Mouse (Mus musculus) erythroblast, embryonic 14.5 days (primary cell): ENCODE results near the gene Cpne5. TPM values are rescaled to one million over a fixed set of nuclear protein-coding genes. Genes with fewer than 3 reads are reported as not detected.

Source experiments
- H3K27me3 ChIP-seq: 2 replicates; pipeline ENCODE4 v1.6.1; 2012; ENCODE audit warnings: inconsistent platforms; ENCODE audit not compliant: control insufficient read depth
- H3K36me3 ChIP-seq: 2 replicates; pipeline ENCODE4 v1.6.1; 2012; ENCODE audit warnings: mild to moderate bottlenecking, inconsistent platforms; ENCODE audit not compliant: control insufficient read depth
- H3K4me1 ChIP-seq: 2 replicates; pipeline ENCODE4 v1.6.1; 2012; ENCODE audit warnings: inconsistent platforms; ENCODE audit not compliant: control insufficient read depth
- H3K4me3 ChIP-seq: replicated peaks from 2 replicates; pipeline ENCODE3; 2012; ENCODE audit warnings: moderate library complexity, mild to moderate bottlenecking, inconsistent platforms
- H3K9me3 ChIP-seq: 2 replicates; pipeline ENCODE4 v1.6.1; 2012; ENCODE audit warnings: low read length, inconsistent platforms, mixed read lengths; ENCODE audit not compliant: control insufficient read depth
- GATA1 ChIP-seq: IDR thresholded peaks from 2 replicates; pipeline ENCODE4 v1.6.1; 2012; ENCODE audit warnings: low read length, inconsistent platforms, mixed read lengths
- TAL1 ChIP-seq: IDR thresholded peaks from 3 replicates; pipeline ENCODE4 v1.6.1; 2012; ENCODE audit warnings: low read length, inconsistent platforms, mixed read lengths
- polyA plus RNA-seq: library from polyadenylated mRNA; stranded (reverse); fragments of >175 nt; gene quantifications from 2 replicates; pipeline ENCODE4 v1.2.3, GENCODE M21; 2012

The Cpne5 gene
- polyA plus RNA-seq, 1 experiment: 0.03 TPM

- Histone ChIP-seq H3K9me3 (no peaks in the 10 kb centered on the region), H3K4me1 (no peaks in the 10 kb centered on the region), H3K36me3 (no peaks in the 10 kb centered on the region), H3K4me3 (no peak overlapping the region), H3K27me3 (peaks cover 5% of the 10 kb centered on the region)
- TF ChIP-seq GATA1 (no peak), TAL1 (no peak)
These were observed 19.9 kb downstream of the Cpne5 start for GRCm38 (mm10) chr17:29218017-29218416.

- no peak for TF ChIP-seq GATA1
- TF ChIP-seq TAL1: no peak
- H3K4me3 ChIP-seq: no peak overlapping the region
- H3K36me3 ChIP-seq: no peaks in the 10 kb centered on the region
- H3K27me3 ChIP-seq: peaks cover 5% of the 10 kb centered on the region
- H3K9me3 ChIP-seq: no peaks in the 10 kb centered on the region
- H3K4me1 ChIP-seq: no peaks in the 10 kb centered on the region
These were observed 21.9 kb downstream of the Cpne5 start for GRCm38 (mm10) chr17:29216078-29216477.

- Histone ChIP-seq H3K9me3 (no peaks in the 10 kb centered on the region), H3K4me1 (no peaks in the 10 kb centered on the region), H3K36me3 (no peaks in the 10 kb centered on the region), H3K27me3 (peaks cover 5% of the 10 kb centered on the region), H3K4me3 (no peak overlapping the region)
- TF ChIP-seq TAL1 (no peak), GATA1 (no peak)
These were observed 23.3 kb downstream of the Cpne5 start for GRCm38 (mm10) chr17:29214655-29215054.

- H3K4me1 ChIP-seq: no peaks in the 10 kb centered on the region
These were observed 23.8 kb downstream of the Cpne5 start for GRCm38 (mm10) chr17:29214193-29214456.

GRCm38 (mm10) chr17:29213381-29214192 is 24.4 kb downstream of the Cpne5 start:
- H3K4me3 ChIP-seq: no peak overlapping the region
- no peaks in the 10 kb centered on the region for H3K9me3 ChIP-seq
- H3K27me3 ChIP-seq: peaks cover 5% of the 10 kb centered on the region
- no peaks in the 10 kb centered on the region for H3K4me1 ChIP-seq
- no peaks in the 10 kb centered on the region for H3K36me3 ChIP-seq
- TF ChIP-seq TAL1: no peak
- TF ChIP-seq GATA1: no peak

More at GRCm38 (mm10) chr17:29214193-29214456, 23.8 kb downstream of the Cpne5 start:
- TF ChIP-seq GATA1 (no peak), TAL1 (no peak)
- H3K9me3 ChIP-seq: no peaks in the 10 kb centered on the region
- H3K27me3 ChIP-seq: peaks cover 5% of the 10 kb centered on the region
- no peaks in the 10 kb centered on the region for H3K36me3 ChIP-seq
- no peak overlapping the region for H3K4me3 ChIP-seq

- no peaks in the 10 kb centered on the region for H3K9me3 ChIP-seq
- H3K36me3 ChIP-seq: no peaks in the 10 kb centered on the region
- TF ChIP-seq TAL1 (no peak), GATA1 (no peak)
- no peaks in the 10 kb centered on the region for H3K4me1 ChIP-seq
- H3K4me3 ChIP-seq: no peak overlapping the region
- peaks cover 5% of the 10 kb centered on the region for H3K27me3 ChIP-seq
These were observed 26.1 kb downstream of the Cpne5 start for GRCm38 (mm10) chr17:29211836-29212235.

- H3K4me1 ChIP-seq: no peaks in the 10 kb centered on the region
- TF ChIP-seq TAL1 (no peak), GATA1 (no peak)
- H3K27me3 ChIP-seq: peaks cover 5% of the 10 kb centered on the region
- no peak overlapping the region for H3K4me3 ChIP-seq
- no peaks in the 10 kb centered on the region for H3K9me3 ChIP-seq
- H3K36me3 ChIP-seq: no peaks in the 10 kb centered on the region
These were observed 27.9 kb downstream of the Cpne5 start for GRCm38 (mm10) chr17:29210037-29210436.

GRCm38 (mm10) chr17:29206052-29206451 is 31.9 kb downstream of the Cpne5 start:
- TF ChIP-seq GATA1: no peak
- TF ChIP-seq TAL1: no peak
- H3K27me3 ChIP-seq: no peaks in the 10 kb centered on the region
- no peak overlapping the region for H3K4me3 ChIP-seq

GRCm38 (mm10) chr17:29202604-29203003 is 35.4 kb downstream of the Cpne5 start:
- TF ChIP-seq GATA1 (no peak), TAL1 (no peak)
- H3K9me3 ChIP-seq: no peaks in the 10 kb centered on the region
- H3K27me3 ChIP-seq: no peaks in the 10 kb centered on the region
- no peaks in the 10 kb centered on the region for H3K4me1 ChIP-seq
- H3K4me3 ChIP-seq: no peak overlapping the region
- H3K36me3 ChIP-seq: no peaks in the 10 kb centered on the region

More at GRCm38 (mm10) chr17:29206052-29206451, 31.9 kb downstream of the Cpne5 start:
- no peaks in the 10 kb centered on the region for H3K9me3 ChIP-seq
- H3K4me1 ChIP-seq: no peaks in the 10 kb centered on the region
- H3K36me3 ChIP-seq: no peaks in the 10 kb centered on the region
